Mouse (Mus musculus) splenic B cell, adult 2 months (primary cell): Measurements from ENCODE around the gene Dpf2.

Source experiments
- DNase-seq: peaks from one replicate; pipeline ENCODE4 v3.0.0-alpha.2; 2011; ENCODE audit warnings: low read depth, low spot score
- H3K27me3 ChIP-seq: 2 replicates; pipeline ENCODE4 v1.6.1; 2012; ENCODE audit warnings: mild to moderate bottlenecking, low read length, moderate library complexity, mixed read lengths; ENCODE audit not compliant: control insufficient read depth, poor library complexity, insufficient read depth, severe bottlenecking
- H3K36me3 ChIP-seq: 2 replicates; pipeline ENCODE4 v1.6.1; 2012; ENCODE audit warnings: mild to moderate bottlenecking, low read length, moderate library complexity, mixed read lengths; ENCODE audit not compliant: control insufficient read depth, poor library complexity, insufficient read depth, severe bottlenecking

Gene Dpf2

DNA sequence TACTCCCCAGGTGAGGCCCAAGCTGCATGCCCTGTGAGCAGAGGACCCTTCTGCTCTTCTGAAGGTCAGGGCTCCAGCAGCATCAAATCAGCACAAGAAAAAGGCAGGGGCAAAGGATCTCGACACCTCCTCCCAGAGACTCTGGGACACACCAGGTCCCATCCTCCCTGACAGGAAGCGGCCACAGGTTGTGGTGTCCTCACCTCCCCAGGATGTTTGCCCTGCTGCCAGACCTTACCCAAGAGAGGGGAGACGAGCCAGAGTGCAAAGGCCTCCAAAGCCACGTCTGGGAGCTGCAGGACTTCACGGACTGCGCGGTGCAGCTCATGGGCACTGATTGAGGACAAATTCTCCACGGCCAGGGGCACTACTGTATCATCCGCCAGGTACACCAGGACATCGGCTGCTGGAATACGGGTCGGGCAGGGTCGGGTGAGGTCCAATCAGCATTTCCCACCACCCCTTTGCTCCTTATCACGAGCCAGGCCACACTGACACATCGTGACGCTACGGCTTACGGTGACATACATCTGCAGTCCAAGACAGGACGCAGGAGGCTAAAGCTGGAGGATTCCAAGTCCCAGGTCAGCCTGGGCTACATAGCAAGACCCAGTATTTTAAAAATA is 39.8 kb downstream of the Dpf2 start:
- H3K27me3 ChIP-seq = no peaks in the 10 kb centered on the region
- DNase-seq = no peak
- H3K36me3 ChIP-seq = no peaks in the 10 kb centered on the region

DNA sequence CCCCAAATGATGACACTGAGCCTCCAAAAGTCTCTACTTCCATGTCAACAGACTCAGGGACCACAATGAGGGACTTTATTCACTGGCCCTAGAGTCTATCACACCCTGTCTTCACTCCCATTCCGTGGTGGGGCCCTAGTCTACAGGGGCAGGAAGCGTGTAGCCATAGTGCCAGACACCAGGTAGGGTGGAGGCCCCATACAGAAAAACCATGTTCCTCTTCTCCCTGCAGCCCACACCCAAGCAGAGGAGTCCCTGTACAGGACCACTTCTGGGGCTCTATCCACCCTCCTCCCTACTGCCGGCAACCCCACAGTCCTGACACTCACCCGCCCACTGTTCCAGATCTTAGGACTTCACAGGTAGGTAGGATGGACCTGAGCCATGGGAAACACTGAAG is 40.3 kb downstream of the Dpf2 start:
- Histone ChIP-seq H3K27me3 (no peaks in the 10 kb centered on the region), H3K36me3 (no peaks in the 10 kb centered on the region)
- no peak for DNase-seq

GRCm38 (mm10) chr19:5871683-5872082 is 41.1 kb downstream of the Dpf2 start:
- no peak for DNase-seq
- Histone ChIP-seq H3K27me3 (no peaks in the 10 kb centered on the region), H3K36me3 (peaks cover 2% of the 10 kb centered on the region; the same call in 1 of the 2 replicates)

DNA sequence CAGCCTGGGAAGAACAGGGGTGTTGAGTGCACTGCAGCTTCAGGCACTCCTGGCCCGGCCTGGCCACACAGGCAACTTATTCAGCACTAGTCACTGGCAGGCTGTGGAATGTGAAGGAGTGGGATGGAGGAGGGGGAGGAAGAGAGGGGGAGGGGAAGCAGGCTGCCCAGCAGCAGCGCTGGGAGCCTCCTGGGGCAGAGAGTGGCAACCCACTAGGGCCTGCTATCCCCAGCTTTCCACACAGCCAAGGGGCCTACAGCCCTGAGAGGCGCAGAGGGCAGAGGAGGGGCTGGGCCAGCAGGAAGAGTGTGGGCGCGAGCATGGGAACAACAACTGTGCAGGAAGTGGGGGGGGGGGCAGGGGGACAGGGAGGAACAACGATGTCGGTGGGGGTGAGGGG is 41.5 kb downstream of the Dpf2 start:
- Histone ChIP-seq H3K36me3 (peaks cover 2% of the 10 kb centered on the region; the same call in 1 of the 2 replicates), H3K27me3 (no peaks in the 10 kb centered on the region)
- no peak for DNase-seq

GRCm38 (mm10) chr19:5868096-5868495 is 44.7 kb downstream of the Dpf2 start:
- Histone ChIP-seq H3K36me3 (peaks cover 5% of the 10 kb centered on the region; the same call in 1 of the 2 replicates), H3K27me3 (no peaks in the 10 kb centered on the region)
- no peak for DNase-seq

DNA sequence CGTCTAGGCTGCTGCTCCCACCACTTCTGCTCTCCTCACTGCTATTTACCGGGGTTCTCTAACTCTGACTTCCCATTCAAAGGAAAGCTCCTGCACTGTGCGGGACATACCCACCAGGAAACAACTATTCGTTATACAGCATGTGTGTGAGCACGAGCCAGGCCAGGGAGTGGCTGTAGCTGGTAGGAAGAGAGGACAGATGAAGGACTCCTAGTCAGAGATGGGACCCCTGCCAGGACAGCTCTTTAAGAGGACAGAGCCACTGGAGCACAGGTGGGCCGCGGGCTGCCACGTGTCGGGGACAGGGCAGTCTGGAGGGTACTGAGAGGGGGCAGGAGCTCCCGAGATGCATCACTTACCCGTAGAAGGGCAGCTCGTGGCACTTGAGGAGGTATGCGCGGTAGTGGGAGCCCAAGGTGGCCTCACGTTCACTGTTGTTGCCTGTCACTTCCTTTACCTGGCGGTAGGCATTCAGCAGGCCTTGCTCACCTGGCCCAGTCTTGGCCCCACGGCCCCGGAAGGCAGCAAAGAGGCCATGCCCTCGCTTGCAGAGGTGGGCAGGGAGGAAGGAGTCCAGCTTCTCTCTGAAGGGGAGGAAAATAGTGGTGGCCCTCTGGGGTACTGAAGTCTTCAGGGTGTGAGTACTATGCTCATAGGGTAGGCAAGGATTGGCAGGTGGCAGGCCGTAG is 48.0 kb downstream of the Dpf2 start:
- no peak for DNase-seq
- Histone ChIP-seq H3K36me3 (peaks cover 9% of the 10 kb centered on the region), H3K27me3 (no peaks in the 10 kb centered on the region)

- peaks cover 9% of the 10 kb centered on the region for H3K36me3 ChIP-seq
- H3K27me3 ChIP-seq = no peaks in the 10 kb centered on the region
- no peak for DNase-seq
Measured at GRCm38 (mm10) chr19:5863776-5864175, 49.0 kb downstream of the Dpf2 start.

GRCm38 (mm10) chr19:5862335-5863085 is 50.3 kb downstream of the Dpf2 start:
- Histone ChIP-seq H3K27me3 (no peaks in the 10 kb centered on the region), H3K36me3 (peaks cover 9% of the 10 kb centered on the region)
- DNase-seq = no peak

GRCm38 (mm10) chr19:5856604-5857003 is 56.2 kb downstream of the Dpf2 start:
- no peak for DNase-seq
- H3K36me3 ChIP-seq = peaks cover 17% of the 10 kb centered on the region
- H3K27me3 ChIP-seq = no peaks in the 10 kb centered on the region

DNA sequence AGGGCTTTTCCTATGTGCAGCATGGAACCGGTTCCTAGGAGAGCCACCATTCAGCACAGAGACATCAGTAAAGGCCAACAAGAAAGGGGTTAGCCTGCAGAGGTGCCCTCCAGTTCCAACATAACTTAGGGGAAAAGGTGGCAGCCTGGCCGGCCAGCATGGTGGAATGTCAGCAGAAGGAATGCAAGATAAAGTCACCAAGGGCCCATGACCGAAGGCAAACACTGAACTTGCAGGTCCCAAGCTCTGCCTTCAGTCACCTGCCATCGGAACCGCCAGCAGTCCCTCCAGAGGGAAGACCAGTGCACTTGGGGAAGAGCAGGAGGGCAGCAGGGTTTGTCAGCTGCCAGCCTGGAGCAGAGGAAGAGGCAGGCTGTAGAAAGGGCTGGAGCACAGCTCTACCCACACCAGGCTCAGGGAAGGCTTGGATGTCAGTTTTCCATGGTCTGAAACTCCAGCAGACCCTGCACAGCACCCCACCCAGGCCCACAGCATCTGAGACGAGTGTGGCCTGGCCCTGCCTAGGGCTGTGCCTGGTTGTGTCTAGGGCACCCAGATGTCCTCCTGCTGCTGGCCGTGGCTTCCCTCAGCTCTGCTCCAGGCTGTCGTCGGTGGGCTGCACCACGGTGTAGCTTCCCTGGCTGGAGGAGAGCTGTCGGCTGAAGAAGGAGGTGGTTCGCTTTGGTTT is 60.6 kb downstream of the Dpf2 start:
- DNase-seq = no peak
- no peaks in the 10 kb centered on the region for H3K27me3 ChIP-seq
- peaks cover 17% of the 10 kb centered on the region for H3K36me3 ChIP-seq

- H3K36me3 ChIP-seq = peaks cover 15% of the 10 kb centered on the region
- DNase-seq = no peak
Measured at GRCm38 (mm10) chr19:5851481-5851971, 61.3 kb downstream of the Dpf2 start.

GRCm38 (mm10) chr19:5850860-5851259 is 62.0 kb downstream of the Dpf2 start:
- no peak for DNase-seq
- Histone ChIP-seq H3K36me3 (peaks cover 13% of the 10 kb centered on the region), H3K27me3 (no peaks in the 10 kb centered on the region)

More at GRCm38 (mm10) chr19:5851481-5851971, 61.3 kb downstream of the Dpf2 start:
- H3K27me3 ChIP-seq = no peaks in the 10 kb centered on the region

DNA sequence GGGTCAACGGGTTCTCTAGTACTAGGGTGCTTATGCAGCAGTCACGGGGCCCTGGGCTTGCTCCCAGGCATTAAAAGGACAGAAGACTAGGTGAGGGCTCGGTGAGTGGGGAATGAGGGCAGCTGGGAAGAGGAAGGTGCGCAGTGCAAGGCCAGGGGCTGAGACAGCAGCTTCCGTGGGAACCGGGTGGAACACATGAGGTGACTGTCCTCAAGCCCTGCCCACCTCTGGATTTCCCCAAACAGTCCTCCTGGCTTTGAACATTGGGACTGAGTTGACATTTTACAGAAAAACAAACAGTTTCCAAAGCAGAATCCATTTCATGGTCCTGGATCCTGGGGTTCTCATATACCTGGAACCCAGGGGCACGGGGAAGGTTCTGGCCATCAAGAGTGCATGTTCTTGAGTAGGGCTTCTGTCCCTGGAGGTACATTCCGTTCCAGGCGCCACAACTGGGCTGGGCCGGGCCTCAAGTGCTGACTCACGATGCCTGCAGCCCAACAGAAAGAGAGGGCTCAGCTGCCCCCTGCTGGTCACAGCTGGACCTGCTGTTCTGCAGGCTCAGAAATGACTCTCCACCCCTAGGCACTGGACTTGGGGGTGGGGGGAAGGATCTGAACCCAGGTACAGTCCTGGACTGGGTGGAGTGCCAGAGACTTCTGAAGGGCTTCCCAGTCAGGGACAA is 62.8 kb downstream of the Dpf2 start:
- peaks cover 9% of the 10 kb centered on the region for H3K36me3 ChIP-seq
- peak; percentile 95 for DNase-seq
- no peaks in the 10 kb centered on the region for H3K27me3 ChIP-seq
